Mouse (Mus musculus): ENCODE results near the gene Tcf7l2.

GRCm38 (mm10) chr19:55746241-55746640, 4.6 kb downstream of the Tcf7l2 start:
- TF ChIP-seq CTCF (IDR thresholded peaks at IDR 0.05; ENCODE audit: low read depth, low read length) (no peak), TAL1 (conservative IDR thresholded peaks at IDR 0.05; ENCODE audit: low read depth, low read length) (no peak)

Data from G1E (cell line).